Mouse (Mus musculus): ENCODE measurements around the gene Cdhr5.

Gene Cdhr5

GRCm38 (mm10) chr7:141276546-141276945, at the start of gene Cdhr5:
TSS of gene Cdhr5 (minus strand) at chr7:141276786.
- DNase-seq (ENCODE audit: low read depth, low spot score) = no peak

- no peak for DNase-seq (ENCODE audit: low read depth, low spot score)
Observed at GRCm38 (mm10) chr7:141324686-141325085, 48.1 kb upstream of the Cdhr5 start.

- no peak for DNase-seq (ENCODE audit: low read depth, low spot score)
Observed at GRCm38 (mm10) chr7:141319446-141319845, 42.9 kb upstream of the Cdhr5 start.

- no peak for DNase-seq (ENCODE audit: low read depth, low spot score)
Observed at GRCm38 (mm10) chr7:141317619-141318132, 41.1 kb upstream of the Cdhr5 start.

GRCm38 (mm10) chr7:141315974-141316373, 39.4 kb upstream of the Cdhr5 start:
- no peak for DNase-seq (ENCODE audit: low read depth, low spot score)

GRCm38 (mm10) chr7:141315076-141315475, 38.5 kb upstream of the Cdhr5 start:
- DNase-seq (ENCODE audit: low read depth, low spot score) = no peak

GRCm38 (mm10) chr7:141314416-141314815, 37.8 kb upstream of the Cdhr5 start:
- DNase-seq (ENCODE audit: low read depth, low spot score) = no peak

GRCm38 (mm10) chr7:141304537-141304936, 28.0 kb upstream of the Cdhr5 start:
- no peak for DNase-seq (ENCODE audit: low read depth, low spot score)

GRCm38 (mm10) chr7:141302702-141303268, 26.2 kb upstream of the Cdhr5 start:
- DNase-seq (ENCODE audit: low read depth, low spot score) = no peak

- DNase-seq (ENCODE audit: low read depth, low spot score) = no peak
Observed at GRCm38 (mm10) chr7:141301386-141301785, 24.8 kb upstream of the Cdhr5 start.

GRCm38 (mm10) chr7:141299175-141299574, 22.6 kb upstream of the Cdhr5 start:
- DNase-seq (ENCODE audit: low read depth, low spot score) = no peak

GRCm38 (mm10) chr7:141297926-141298650, 21.5 kb upstream of the Cdhr5 start:
- no peak for DNase-seq (ENCODE audit: low read depth, low spot score)

GRCm38 (mm10) chr7:141294479-141294878, 17.9 kb upstream of the Cdhr5 start:
- no peak for DNase-seq (ENCODE audit: low read depth, low spot score)

- DNase-seq (ENCODE audit: low read depth, low spot score) = no peak
Observed at GRCm38 (mm10) chr7:141293852-141294471, 17.4 kb upstream of the Cdhr5 start.

- DNase-seq (ENCODE audit: low read depth, low spot score) = no peak
Observed at GRCm38 (mm10) chr7:141292583-141293388, 16.2 kb upstream of the Cdhr5 start.

GRCm38 (mm10) chr7:141291921-141292582, 15.5 kb upstream of the Cdhr5 start, which contains the start of gene Drd4:
TSS of gene Drd4 (plus strand) at chr7:141292006.
- no peak for DNase-seq (ENCODE audit: low read depth, low spot score)

- DNase-seq (ENCODE audit: low read depth, low spot score) = no peak
Observed at GRCm38 (mm10) chr7:141288042-141288441, 11.5 kb upstream of the Cdhr5 start.

- no peak for DNase-seq (ENCODE audit: low read depth, low spot score)
Observed at GRCm38 (mm10) chr7:141282756-141283155, 6.2 kb upstream of the Cdhr5 start.

- DNase-seq (ENCODE audit: low read depth, low spot score) = no peak
Observed at GRCm38 (mm10) chr7:141281442-141281841, 4.9 kb upstream of the Cdhr5 start.

GRCm38 (mm10) chr7:141278766-141279590, 2.4 kb upstream of the Cdhr5 start, which contains the start of gene Sct:
TSS of gene Sct (minus strand) at chr7:141279133.
- no peak for DNase-seq (ENCODE audit: low read depth, low spot score)
